Mouse (Mus musculus) lung, embryonic 14.5 days (tissue): ENCODE measurements around the gene Slc38a4. TPM values are rescaled to one million over a fixed set of nuclear protein-coding genes. Genes with fewer than 3 reads are reported as not detected.

Experiments used
- ATAC-seq: fragments of 200-750 bp; cut with Nextera tagmentation; 2 replicates; pipeline ENCODE4 v1.8.0; 2017; ENCODE audit warnings: mild to moderate bottlenecking, moderate TSS enrichment, moderate library complexity; ENCODE audit not compliant: insufficient read depth
- DNase-seq: peaks from one replicate; pipeline ENCODE4 v3.0.0-alpha.2; 2015
- H3K27ac ChIP-seq: fragments of 300-500 bp; sonication (generic); 2 replicates; pipeline ENCODE4 v1.5.1; 2014; ENCODE audit warnings: low read depth, mild to moderate bottlenecking, moderate library complexity
- H3K27me3 ChIP-seq: fragments of 300-500 bp; sonication (generic); 2 replicates; pipeline ENCODE4 v1.6.1; 2014; ENCODE audit warnings: low read length, control low read depth; ENCODE audit not compliant: insufficient read depth
- H3K36me3 ChIP-seq: fragments of 300-500 bp; sonication (generic); 2 replicates; pipeline ENCODE4 v1.6.1; 2014; ENCODE audit warnings: control low read depth; ENCODE audit not compliant: insufficient read depth
- H3K4me1 ChIP-seq: fragments of 300-500 bp; sonication (generic); 2 replicates; pipeline ENCODE4 v1.6.1; 2014; ENCODE audit warnings: antibody characterized with exemption, control low read depth; ENCODE audit not compliant: insufficient read depth
- H3K4me2 ChIP-seq: fragments of 300-500 bp; sonication (generic); 2 replicates; pipeline ENCODE4 v1.6.1; 2014; ENCODE audit warnings: mild to moderate bottlenecking
- H3K4me3 ChIP-seq: fragments of 300-500 bp; sonication (generic); 2 replicates; pipeline ENCODE4 v1.5.1; 2014; ENCODE audit warnings: low read depth, low read length
- H3K9ac ChIP-seq: fragments of 300-500 bp; sonication (generic); 2 replicates; pipeline ENCODE4 v1.6.1; 2014
- H3K9me3 ChIP-seq: fragments of 300-500 bp; sonication (generic); 2 replicates; pipeline ENCODE4 v1.6.1; 2016; ENCODE audit warnings: low read depth, low read length, control low read depth
- CTCF ChIP-seq: IDR thresholded peaks from 2 replicates; pipeline ENCODE4 v1.5.1; 2016; ENCODE audit warnings: antibody characterized with exemption, low read depth
- WGBS: fragments of 180-500 bp; shearing (Covaris S2); extraction: QIAGEN DNeasy Blood & Tissue Kit; methylation state at CpG from one replicate; pipeline ENCODE4 v1.1.7; 2014; 5-methylcytosine and 5-hydroxymethylcytosine counted together
- polyA plus RNA-seq: library from polyadenylated mRNA; unstranded; fragments of >200 nt; fragmentation: Nextera tagmentation; extraction: Ambion mirVana; gene quantifications from 2 replicates; pipeline ENCODE4 v1.2.1, GENCODE M21; 2014

The Slc38a4 gene
- polyA plus RNA-seq, 1 experiment from 2014 or later = 92.3 TPM

DNA sequence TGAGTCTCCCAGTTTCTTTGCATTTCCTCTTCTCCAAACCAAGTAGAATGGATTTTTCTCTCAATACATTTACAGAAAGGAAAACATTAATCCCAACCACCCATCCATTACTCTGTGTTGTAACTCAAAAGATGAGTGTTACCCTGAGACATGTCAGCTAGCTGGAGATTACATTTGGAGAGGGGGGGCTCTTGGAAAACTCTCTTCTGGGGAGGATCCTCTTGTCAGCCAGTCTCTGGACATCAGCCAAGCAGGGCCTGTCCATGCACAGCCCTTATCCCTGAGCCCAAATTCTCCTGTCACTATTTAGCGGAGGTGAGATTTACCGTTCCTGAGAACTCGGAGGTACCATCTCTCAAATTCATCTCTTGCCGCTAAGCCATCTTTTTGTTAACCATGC, 82.4 kb downstream of the Slc38a4 start:
- Histone ChIP-seq H3K27ac (peak overlapping the region; percentile 65), H3K4me2 (no peak overlapping the region), H3K9me3 (no peaks in the 10 kb centered on the region), H3K4me3 (no peak overlapping the region), H3K9ac (no peak overlapping the region), H3K4me1 (peaks cover 5% of the 10 kb centered on the region; the same call in 1 of the 2 replicates), H3K36me3 (no peaks in the 10 kb centered on the region), H3K27me3 (no peaks in the 10 kb centered on the region)
- DNase-seq (peak; percentile 88), ATAC-seq (peak; percentile 83)
- TF ChIP-seq CTCF = no peak
- 36% methylated on average over 4 of the region's 4 CpGs for WGBS

GRCm38 (mm10) chr15:96972706-96973274, 83.0 kb downstream of the Slc38a4 start:
- no peak overlapping the region for H3K4me2 ChIP-seq
- TF ChIP-seq CTCF = no peak
- peak; percentile 87 for ATAC-seq
- no peaks in the 10 kb centered on the region for H3K27me3 ChIP-seq
- peak overlapping the region; percentile 65 for H3K27ac ChIP-seq
- H3K36me3 ChIP-seq = no peaks in the 10 kb centered on the region
- H3K9ac ChIP-seq = no peak overlapping the region
- 35% methylated on average over 3 of the region's 3 CpGs for WGBS
- peak; percentile 66 for DNase-seq
- H3K4me1 ChIP-seq = peaks cover 5% of the 10 kb centered on the region; the same call in 1 of the 2 replicates
- H3K9me3 ChIP-seq = no peaks in the 10 kb centered on the region
- no peak overlapping the region for H3K4me3 ChIP-seq

DNA sequence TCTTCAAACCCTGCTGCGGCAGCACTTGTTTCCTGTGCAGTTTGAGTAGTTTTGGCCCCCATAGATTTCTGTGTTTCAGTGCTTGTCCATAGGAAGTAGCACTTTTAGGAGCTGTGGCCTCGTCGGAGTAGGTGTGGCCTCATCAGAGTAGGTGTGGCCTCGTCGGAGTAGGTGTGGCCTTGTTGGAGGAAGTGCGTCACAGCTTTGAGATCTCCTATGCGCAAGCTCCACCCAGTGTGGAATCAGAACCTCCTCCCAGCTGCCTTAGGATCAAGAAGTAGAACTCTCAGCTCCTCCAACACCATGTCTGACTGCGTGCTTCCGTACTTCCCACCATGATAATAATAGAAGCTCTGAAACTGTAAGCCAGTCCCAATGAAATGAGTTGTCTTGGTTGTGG, 83.8 kb downstream of the Slc38a4 start:
- Histone ChIP-seq H3K9me3 (no peaks in the 10 kb centered on the region), H3K4me2 (no peak overlapping the region), H3K4me1 (peaks cover 5% of the 10 kb centered on the region; the same call in 1 of the 2 replicates), H3K27ac (peak overlapping the region; percentile 65), H3K36me3 (no peaks in the 10 kb centered on the region), H3K9ac (no peak overlapping the region), H3K4me3 (no peak overlapping the region), H3K27me3 (no peaks in the 10 kb centered on the region)
- 85% methylated on average over 9 of the region's 9 CpGs for WGBS
- TF ChIP-seq CTCF = no peak
- no peak for ATAC-seq
- no peak for DNase-seq

GRCm38 (mm10) chr15:96969792-96970191, 86.0 kb downstream of the Slc38a4 start:
- Histone ChIP-seq H3K27me3 (no peaks in the 10 kb centered on the region), H3K4me1 (peaks cover 5% of the 10 kb centered on the region; the same call in 1 of the 2 replicates), H3K4me2 (no peak overlapping the region), H3K27ac (no peak overlapping the region), H3K9ac (no peak overlapping the region), H3K4me3 (no peak overlapping the region), H3K9me3 (no peaks in the 10 kb centered on the region), H3K36me3 (no peaks in the 10 kb centered on the region)
- DNase-seq (peak; percentile 56), ATAC-seq (no peak)
- WGBS = 58% methylated on average over 4 of the region's 4 CpGs
- TF ChIP-seq CTCF = peak; percentile 56

- Histone ChIP-seq H3K4me2 (no peak overlapping the region), H3K9me3 (no peaks in the 10 kb centered on the region), H3K36me3 (no peaks in the 10 kb centered on the region), H3K27me3 (no peaks in the 10 kb centered on the region), H3K27ac (no peak overlapping the region), H3K4me3 (no peak overlapping the region), H3K9ac (no peak overlapping the region), H3K4me1 (peaks cover 3% of the 10 kb centered on the region; the same call in 1 of the 2 replicates)
- no peak for ATAC-seq
- no peak for DNase-seq
- no peak for TF ChIP-seq CTCF
- 83% methylated on average over 11 of the region's 11 CpGs for WGBS
These were observed 87.0 kb downstream of the Slc38a4 start for GRCm38 (mm10) chr15:96968741-96969140.

DNA sequence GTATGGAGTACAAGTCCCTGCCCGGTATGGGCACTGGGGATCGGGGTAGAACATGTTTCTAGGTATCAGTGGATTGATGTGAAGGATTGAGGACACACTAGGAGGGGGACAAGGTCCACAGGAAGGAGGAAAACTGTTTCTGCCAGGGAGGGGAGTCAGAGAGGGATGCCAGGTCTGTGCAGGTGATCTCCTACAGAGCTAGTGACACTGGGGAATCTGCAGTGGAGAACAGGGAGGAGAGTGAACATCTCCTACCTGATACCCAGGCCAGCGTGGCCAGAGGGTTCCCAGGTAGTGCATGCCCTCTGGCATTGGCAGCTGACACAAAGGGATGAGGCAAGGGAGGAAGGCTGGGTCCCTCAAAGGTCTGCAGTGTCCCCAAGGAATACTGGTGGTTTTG, 89.4 kb downstream of the Slc38a4 start:
- ATAC-seq = no peak
- no peak overlapping the region for H3K4me2 ChIP-seq
- no peak overlapping the region for H3K4me3 ChIP-seq
- H3K4me1 ChIP-seq = no peaks in the 10 kb centered on the region; the same call in 1 of the 2 replicates
- no peaks in the 10 kb centered on the region for H3K36me3 ChIP-seq
- no peak overlapping the region for H3K9ac ChIP-seq
- no peak overlapping the region for H3K27ac ChIP-seq
- WGBS = 89% methylated on average over 3 of the region's 3 CpGs
- DNase-seq = no peak
- no peaks in the 10 kb centered on the region for H3K27me3 ChIP-seq
- TF ChIP-seq CTCF = no peak
- H3K9me3 ChIP-seq = no peaks in the 10 kb centered on the region

- no peaks in the 10 kb centered on the region for H3K27me3 ChIP-seq
- no peak overlapping the region for H3K27ac ChIP-seq
- no peak overlapping the region for H3K9ac ChIP-seq
- H3K4me1 ChIP-seq = no peaks in the 10 kb centered on the region
- ATAC-seq = no peak
- H3K4me3 ChIP-seq = no peak overlapping the region
- no peaks in the 10 kb centered on the region for H3K9me3 ChIP-seq
- DNase-seq = peak; percentile 28
- no peaks in the 10 kb centered on the region for H3K36me3 ChIP-seq
- TF ChIP-seq CTCF = no peak
- 56% methylated on average over 10 of the region's 10 CpGs for WGBS
- no peak overlapping the region for H3K4me2 ChIP-seq
These were observed 92.0 kb downstream of the Slc38a4 start for GRCm38 (mm10) chr15:96963735-96964134.
